Mouse (Mus musculus) frontal cortex, postnatal 14 days (tissue): ENCODE measurements at regions not wholly inside any gene's neighbourhood (a gene's known extent, or its start where the extent isn't known, plus 50 kb on each side); places are given as distances from the start of the nearest gene placed in this dataset.
"Not testable (repeated sequence)": the region's sequence is repeated elsewhere in the genome, so short reads cannot be mapped to it uniquely, and the experiment has no call there.

Source experiments
- DNase-seq, 2 experiments: peaks; one replicate each; pipeline ENCODE4 v3.0.0; 2022; ENCODE audit warnings: low spot score in 2 of 2

- not testable (repeated sequence) for DNase-seq
Observed at GRCm38 (mm10) chr6:67674717-67675116, 139.1 kb upstream of the Tacstd2 start.

- not testable (repeated sequence) for DNase-seq
Observed at GRCm38 (mm10) chr6:67673316-67673715, 137.7 kb upstream of the Tacstd2 start.

- not testable (repeated sequence) for DNase-seq
Observed at GRCm38 (mm10) chr6:67668073-67668472, 132.5 kb upstream of the Tacstd2 start.

- DNase-seq: no peak
Observed at GRCm38 (mm10) chr6:67631617-67632016, 96.0 kb upstream of the Tacstd2 start.

- DNase-seq: no peak
Observed at GRCm38 (mm10) chr6:67610402-67610801, 74.8 kb upstream of the Tacstd2 start.

GRCm38 (mm10) chr6:67609461-67609860 is 73.9 kb upstream of the Tacstd2 start:
- not testable (repeated sequence) for DNase-seq
